Mouse (Mus musculus) central nervous system, embryonic 11.5 days (tissue): ENCODE results near the gene Wdr63. TPM values are rescaled to one million over a fixed set of nuclear protein-coding genes. Genes with fewer than 3 reads are reported as not detected.

Experiments
- polyA plus RNA-seq: library from polyadenylated mRNA; depleted of rRNA; stranded (reverse); fragments of >200 nt; gene quantifications from 2 replicates; pipeline ENCODE4 v1.2.3, GENCODE M21; 2012; rRNA removed

The Wdr63 gene
- polyA plus RNA-seq, result 0.14 and 0.35 TPM in 2 replicates

GRCm38 (mm10) chr3:146107921-146108571, at the start of gene Wdr63:
Wdr63 (minus strand) TSS chr3:146108130.

DNA sequence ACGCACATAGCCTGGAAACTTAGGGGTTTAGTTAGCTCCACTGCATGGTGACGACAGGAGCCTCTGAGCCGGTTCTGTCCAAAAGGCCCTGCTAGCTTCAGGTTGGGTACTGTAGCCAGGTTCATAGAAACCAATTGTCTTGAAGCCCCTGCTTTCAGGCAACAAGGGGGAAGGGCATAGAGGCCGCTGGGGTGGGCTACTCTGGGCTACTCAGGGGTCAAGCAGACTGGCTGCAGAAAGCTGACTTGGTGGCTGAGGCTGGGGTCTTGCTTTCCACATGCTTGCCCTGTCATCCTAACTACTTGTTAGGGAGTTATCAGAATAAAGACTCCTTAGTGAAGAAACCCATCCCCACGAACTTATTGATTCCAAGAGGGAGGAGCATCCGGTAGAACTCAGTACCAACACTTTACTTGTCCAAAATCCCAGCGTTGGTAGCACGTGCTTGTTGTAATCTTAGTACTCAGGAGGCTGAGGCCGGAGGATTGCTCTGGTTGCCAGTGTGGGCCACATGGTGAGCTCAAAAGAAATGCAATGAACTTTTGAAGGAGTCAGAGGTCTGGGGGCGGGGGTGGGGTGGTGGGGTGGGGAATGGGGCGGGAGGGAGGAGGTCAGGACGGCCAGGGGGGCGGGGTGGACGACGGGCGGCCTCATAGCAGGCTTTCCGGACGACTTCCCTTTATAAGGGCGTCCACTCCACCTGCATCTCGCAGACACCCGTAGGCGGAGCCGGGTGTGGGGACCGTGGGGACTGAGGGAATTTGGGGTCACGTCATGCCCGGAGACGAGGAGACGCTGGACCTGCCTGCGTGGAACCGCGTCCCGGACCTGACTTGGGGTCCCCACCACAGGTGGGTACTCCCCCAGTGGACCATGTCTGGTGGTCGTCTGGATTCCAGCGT, 41.5 kb upstream of the Wdr63 start, which contains the start of gene Mcoln2:
Gene Mcoln2, plus strand, starts transcription at position 678 of the 902 bp plus-strand sequence.

GRCm38 (mm10) chr3:146117258-146117996, 9.5 kb upstream of the Wdr63 start, which contains the start of gene Mcoln3:
Mcoln3 (plus strand) TSS chr3:146117450.

Other genes starting within 250 kb of the Wdr63 start
- 16.4 and 22.1 TPM in 2 replicates for gene Bcl10, start 185.3 kb downstream of the Wdr63 start, polyA plus RNA-seq
- gene 2410004B18Rik, start 170.1 kb downstream of the Wdr63 start, polyA plus RNA-seq, result 34.5 and 42.4 TPM in 2 replicates
- gene Syde2, start 120.3 kb downstream of the Wdr63 start, polyA plus RNA-seq, result 3.4 and 4.6 TPM in 2 replicates
- 2.2 and 5.7 TPM in 2 replicates for gene Mcoln3, start 9.3 kb upstream of the Wdr63 start, polyA plus RNA-seq
- gene Mcoln2, start 41.7 kb upstream of the Wdr63 start, polyA plus RNA-seq, result 0.58 and 0.61 TPM in 2 replicates
- gene Lpar3, start 112.8 kb upstream of the Wdr63 start, polyA plus RNA-seq, result 0.32 and 1.4 TPM in 2 replicates